Mouse (Mus musculus): ENCODE measurements around the gene Myh9.

The Myh9 gene

DNA sequence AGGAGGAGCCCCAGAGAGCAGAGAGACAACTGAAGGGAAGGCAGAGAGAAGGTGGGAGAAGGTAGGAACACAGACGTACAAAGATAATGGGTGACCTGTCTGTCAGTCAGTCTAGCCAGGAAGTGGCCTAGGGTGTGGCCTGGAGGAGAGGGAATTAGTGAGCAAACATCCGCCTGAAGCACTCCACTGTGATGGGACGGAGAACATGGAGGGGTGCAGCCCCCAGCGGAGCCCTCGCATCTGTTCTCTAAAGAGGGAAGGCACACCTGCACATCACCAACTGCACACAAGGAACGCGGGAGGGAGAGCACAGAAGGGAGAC is 34.8 kb downstream of the Myh9 start:
- DNase-seq (ENCODE audit: low spot score in 2 of 2), result no peak

GRCm38 (mm10) chr15:77806565-77807263 is 35.3 kb downstream of the Myh9 start:
- no peak for DNase-seq (ENCODE audit: low spot score in 2 of 2)

DNA sequence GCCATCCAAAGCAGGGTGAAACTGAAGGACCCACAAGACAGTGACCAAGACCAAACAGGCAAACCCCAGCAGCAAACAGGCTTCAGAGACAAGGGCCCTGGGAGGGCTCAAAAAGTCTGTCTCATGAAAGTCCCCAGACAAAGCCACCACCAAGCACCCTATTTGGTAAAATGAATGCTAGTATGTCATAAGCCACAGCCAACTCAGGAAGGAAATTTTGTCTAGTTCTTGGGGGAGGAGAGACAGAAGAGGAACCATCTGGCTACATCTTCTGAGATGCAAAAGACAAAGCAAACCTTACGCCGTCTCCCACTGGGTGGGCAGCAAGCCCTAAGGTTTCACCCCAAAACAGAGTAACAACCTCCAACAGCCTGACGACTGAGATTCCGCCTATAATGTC is 36.3 kb downstream of the Myh9 start:
- DNase-seq (ENCODE audit: low spot score in 2 of 2), result peak; percentile 40 to 55

- no peak for DNase-seq (ENCODE audit: low spot score in 2 of 2)
Measured at GRCm38 (mm10) chr15:77804949-77805348, 37.0 kb downstream of the Myh9 start.

GRCm38 (mm10) chr15:77804460-77804859 is 37.5 kb downstream of the Myh9 start:
- DNase-seq (ENCODE audit: low spot score in 2 of 2), result no peak

- DNase-seq (ENCODE audit: low spot score in 2 of 2), result no peak
Measured at GRCm38 (mm10) chr15:77803747-77804146, 38.2 kb downstream of the Myh9 start.

GRCm38 (mm10) chr15:77802992-77803391 is 39.0 kb downstream of the Myh9 start:
- DNase-seq (ENCODE audit: low spot score in 2 of 2), result no peak

DNA sequence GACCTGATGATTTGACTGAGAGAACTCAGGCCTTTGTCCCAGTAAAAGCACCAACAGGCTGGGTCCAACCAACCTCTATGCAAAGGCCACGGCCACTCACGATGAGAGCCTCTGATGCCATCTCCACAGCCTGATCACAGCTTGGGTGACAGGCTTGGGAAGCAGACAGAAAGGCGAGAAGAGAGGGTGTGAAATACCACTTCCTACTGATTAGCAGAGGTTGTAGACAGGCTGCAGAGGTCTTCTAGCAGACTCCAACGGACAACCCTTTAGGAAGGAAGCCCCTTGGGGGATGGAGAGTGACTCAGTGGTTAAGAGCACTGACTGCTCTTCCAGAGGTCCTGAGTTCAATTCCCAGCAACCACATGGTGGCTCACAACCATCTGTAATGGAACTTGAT is 40.8 kb downstream of the Myh9 start:
- DNase-seq (ENCODE audit: low spot score in 2 of 2), result no peak

DNA sequence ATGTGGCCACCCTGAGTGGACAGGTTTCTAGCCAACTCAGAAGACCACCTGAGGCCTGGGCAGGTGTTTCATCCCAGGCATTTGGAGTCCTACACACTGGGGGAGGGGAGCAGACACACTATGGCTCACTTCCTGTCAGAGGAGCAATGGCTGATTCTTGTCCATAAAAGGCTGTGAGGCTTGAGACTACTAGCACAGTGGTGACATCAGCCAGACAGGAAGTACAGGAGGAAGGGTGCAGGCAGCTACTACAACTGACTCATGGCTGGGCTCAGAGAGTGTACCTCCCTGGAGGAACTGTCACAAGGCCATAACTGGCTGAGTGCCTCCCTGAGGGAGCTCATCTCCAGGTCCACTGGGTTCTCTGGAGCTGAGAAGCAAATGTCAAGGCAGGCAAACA is 41.5 kb downstream of the Myh9 start:
- peak; percentile 83 to 84 for DNase-seq (ENCODE audit: low spot score in 2 of 2)

DNA sequence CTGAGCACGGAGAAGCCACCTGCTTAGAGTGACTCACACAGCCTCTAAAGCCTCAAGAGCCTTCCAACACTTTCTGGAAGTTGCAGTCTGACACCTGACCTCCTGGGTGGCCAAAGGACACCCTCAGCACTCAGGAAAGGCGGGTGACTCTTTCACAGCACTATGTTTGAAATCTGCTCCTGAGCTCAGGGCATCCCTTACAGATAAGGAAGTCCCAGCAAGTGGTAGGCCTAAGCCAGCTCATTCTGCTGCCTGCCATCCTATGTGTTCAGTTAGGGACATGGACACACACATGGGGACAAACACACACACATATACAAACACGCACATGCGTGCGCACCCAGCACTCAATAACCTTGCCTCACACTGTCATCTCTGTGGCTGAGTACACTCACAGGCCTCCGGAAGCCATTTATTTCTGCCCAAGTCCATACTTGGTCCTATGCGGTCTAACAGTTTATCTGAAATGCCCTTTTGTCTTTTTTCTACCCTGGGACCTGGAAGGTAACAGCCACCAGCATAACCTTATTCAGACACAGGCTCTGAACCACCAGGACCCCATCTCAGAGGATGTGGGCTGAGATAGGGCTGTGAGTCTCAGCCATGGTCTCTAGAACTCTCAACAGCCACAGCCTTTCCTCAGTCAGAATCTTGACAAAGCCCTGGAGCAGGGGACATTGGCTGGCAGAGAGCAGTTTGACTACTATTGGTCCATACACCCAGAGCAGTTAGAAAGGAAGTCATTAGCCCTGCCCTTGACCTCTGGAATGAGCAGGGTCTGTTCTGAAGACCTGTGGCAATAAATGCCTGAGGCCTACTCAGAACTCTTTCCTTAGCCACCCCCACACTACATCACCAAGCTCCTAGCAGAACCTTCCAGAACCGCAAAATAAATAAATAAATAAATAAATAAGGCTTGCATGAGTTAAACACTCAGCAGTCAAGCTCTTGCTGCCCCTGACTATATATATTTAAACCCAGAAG is 42.2 kb downstream of the Myh9 start:
- no peak for DNase-seq (ENCODE audit: low spot score in 2 of 2)

DNA sequence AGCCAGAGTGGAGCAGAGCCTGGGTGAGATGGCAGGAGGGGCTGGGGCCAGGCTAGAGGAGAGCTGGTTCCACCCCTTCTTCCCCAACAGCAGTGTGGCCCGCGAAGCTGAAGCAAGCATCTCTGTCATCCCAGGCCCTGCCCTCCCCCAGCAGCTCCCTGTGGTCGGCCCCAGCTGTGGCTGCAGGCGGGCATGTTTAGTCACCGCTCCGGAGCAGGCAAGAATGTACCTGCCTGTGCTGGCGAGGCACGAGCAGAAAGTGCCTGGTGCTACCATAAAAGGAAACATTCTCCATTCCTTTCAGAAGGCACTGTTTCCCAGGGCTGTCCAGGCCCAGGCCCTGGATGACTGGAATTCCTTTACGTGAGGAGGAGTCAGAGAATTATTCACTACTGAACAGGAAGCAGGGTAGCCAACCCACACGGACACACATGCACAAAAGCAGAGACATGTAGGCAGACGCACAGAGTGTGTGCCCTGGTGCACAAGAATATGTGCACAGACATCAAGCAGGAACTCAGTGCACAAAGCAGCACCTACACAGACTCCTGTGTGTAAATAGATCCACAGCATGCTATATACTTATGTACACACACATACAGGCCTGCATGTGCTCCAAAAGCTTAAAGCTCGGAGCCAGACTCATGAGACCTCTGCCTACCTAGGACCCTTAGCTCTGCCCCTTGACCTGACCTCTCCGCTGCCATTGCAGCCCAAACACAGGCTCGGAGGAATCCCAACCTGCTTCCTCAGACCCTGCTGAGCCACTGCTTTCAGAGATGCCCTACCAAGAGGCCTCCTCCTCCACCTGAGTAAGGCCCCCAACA is 43.1 kb downstream of the Myh9 start:
- peak; percentile 31 to 46 for DNase-seq (ENCODE audit: low spot score in 2 of 2)

DNA sequence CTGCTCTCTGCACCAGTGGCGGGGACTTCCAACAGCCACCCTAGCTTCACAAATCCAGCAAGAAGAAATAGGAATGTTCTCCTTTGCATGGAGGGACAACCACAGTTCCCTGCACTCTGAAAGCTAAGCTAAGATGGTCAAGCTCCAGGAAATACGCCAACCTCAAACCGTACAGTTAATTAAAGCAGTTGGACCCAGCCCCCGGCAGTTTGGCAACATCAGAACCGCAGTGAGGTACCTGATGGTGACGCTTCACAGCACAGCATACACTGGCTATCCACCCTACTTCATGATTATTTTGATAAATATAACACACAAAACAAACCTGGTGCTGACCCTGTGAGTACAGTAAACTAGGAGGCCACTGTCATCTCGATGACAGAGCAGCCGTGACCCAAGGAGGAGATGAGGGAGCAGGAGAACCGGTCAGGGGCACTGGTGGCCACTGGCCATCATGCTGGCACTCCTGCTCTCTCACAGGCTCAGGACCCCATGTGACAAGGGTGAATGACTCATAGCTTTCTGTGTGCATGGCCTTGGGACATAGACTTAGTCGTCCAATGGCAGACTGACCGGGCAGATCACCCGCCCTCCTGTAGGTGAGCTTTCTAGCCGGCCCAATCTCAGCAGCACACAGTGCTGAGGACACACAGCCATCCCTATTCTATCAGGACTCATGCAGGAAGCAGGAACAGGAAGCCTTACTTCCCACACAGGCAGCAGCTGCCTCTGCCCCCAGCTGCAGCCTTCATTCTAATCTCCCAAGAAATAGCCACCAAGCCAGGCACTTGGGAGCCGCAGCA is 44.2 kb downstream of the Myh9 start:
- no peak for DNase-seq (ENCODE audit: low spot score in 2 of 2)

DNA sequence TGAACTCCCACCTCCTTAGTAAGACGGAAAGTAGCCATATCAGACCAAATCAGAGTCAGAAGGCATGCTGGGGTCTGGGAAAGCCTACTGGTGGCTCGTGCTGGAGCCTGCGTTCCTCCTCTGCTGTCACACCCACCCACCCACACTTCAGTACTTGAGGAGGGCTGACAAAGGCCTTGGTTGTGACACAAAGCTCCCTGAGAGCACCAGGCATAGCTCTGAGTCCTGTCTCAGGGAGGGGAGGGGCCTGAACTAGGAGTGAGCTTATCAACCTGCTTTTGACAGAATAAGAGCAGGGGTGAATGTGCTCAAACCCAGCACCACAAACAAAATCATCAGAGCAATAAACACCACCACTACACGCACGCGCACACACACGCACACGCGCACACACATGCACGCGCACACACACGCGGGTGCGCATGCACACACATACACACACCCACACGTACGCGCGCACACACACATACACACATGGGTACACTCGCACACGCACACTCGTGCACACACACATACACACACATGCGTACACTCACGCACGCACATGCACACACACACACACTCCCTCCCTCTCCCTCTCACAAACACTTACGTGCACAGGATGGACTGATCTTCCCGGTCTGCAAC is 45.5 kb downstream of the Myh9 start:
- DNase-seq (ENCODE audit: low spot score in 2 of 2), result no peak

DNA sequence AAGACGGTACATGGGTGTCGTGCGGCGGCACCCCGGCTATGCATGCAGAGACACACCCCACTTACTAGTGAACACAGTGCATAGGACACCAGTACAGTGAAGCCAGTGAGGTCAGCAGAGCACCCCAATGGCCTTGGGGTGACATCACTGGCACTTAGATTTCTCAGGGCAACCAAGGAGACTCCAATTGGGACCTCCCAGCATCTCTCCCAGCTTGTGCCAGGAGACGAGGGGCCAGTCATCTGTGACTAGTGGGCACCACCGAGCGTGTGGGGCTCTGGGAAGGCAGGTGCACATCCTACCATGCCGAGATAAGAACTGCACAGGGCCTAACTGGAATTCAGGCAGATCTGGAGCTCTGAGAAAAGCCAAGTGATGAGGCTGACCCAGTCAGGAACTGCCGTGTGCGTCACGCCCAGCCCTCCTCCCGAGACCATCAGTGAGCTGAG is 47.0 kb downstream of the Myh9 start:
- DNase-seq (ENCODE audit: low spot score in 2 of 2), result no peak

DNA sequence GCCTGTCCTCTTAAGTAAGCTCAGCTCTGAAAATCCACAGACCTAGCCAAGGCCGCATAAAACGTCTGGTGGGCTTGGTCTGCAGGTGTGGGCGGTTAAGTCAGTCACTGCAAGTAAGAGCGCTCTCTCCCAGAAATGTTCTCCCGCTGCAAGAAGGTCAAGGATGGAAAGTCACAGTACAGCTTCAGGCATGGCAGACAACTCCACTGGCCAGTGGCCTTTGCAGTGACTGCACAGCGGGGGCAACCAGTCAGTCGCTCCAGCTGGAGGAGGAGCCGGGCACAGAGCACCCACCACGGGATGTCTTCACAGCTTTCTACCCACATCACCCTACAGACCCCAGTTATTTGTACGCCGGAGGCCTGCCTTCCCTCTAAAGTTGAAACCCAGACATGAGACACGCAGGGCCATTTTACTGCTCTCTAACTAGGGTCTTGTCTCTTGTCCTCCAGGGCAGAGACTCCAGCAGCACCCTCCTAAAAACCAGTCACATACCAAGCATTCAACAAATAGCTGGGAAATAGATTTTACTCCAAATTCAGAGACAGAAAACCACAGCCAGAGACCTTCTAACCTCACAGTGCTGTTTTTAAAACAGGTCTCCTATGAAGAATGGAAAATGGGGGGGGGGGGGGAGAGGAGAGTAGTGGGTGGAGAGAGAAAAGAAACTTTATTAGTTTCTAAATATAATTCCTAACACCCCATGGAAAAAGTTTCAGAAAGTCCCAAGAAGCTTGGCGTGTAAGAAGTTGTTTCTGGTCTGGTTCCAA is 47.7 kb downstream of the Myh9 start:
- DNase-seq (ENCODE audit: low spot score in 2 of 2), result no peak

DNA sequence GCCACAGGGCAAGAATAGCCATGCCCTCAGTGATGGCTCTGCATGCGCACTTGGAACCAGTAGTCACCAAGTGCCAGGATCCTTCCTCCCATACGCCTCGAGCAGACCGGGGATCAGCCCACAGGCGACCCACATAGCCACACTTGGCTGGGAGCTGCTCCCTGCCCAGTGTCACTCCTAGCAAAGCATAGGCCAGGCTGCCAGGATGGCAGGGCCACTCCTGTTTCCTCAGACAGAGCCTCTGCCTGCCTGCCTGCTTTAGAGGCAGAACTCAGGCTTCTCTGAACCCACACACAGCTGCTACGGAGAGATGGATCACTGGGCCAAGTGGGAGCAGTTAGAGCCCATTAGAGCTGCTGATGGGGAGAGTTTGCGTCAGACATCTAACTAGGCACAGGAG is 48.4 kb downstream of the Myh9 start:
- DNase-seq (ENCODE audit: low spot score in 2 of 2), result no peak

DNA sequence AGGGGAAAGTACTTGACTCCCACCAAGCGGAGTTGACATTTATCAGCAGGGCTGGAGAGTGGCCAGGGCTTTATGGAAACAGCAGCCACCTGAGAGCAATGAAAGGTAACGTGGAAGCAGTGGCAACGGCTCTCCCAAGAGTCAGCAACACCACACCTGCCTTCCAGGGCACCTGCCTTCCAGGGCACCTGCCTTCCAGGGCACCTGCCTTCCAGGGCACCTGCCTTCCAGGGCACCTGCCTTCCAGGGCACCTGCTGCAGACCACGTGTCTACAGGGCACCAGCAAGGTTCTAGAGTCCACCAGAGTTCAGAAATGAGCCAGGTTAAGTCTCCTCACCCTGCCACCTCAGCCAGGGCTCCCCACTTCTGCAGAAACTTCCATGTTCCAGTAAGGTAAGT is 48.9 kb downstream of the Myh9 start:
- no peak for DNase-seq (ENCODE audit: low spot score in 2 of 2)

DNA sequence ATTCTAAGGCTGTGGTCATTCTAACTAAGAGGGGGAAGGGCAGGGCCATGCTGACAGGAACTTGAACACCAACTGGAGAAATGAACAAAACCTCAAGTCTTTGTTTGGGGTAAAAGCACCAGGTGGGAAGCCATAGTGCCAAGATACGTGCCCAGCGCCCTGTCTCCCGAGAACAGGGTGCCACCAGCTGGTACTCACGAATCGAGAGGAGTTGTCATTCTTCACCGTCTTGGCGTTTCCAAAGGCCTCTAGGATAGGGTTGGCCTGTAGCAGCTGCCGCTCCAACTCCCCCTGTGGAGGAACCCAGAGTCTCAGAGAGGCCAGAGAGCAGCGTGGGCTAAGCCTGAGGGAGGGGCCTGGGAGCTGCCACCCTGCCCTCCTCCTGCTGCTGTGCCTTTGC is 49.9 kb downstream of the Myh9 start:
- no peak for DNase-seq (ENCODE audit: low spot score in 2 of 2)

GRCm38 (mm10) chr15:77790656-77791405 is 51.1 kb downstream of the Myh9 start:
- no peak for DNase-seq (ENCODE audit: low spot score in 2 of 2)

Data from spleen, postnatal 36 days (tissue).